Mouse (Mus musculus) testis, adult 2 months (tissue): Measurements from ENCODE around the gene Adcyap1. TPM values are rescaled to one million over a fixed set of nuclear protein-coding genes. Genes with fewer than 3 reads are reported as not detected.

Experiments used
- H3K27ac ChIP-seq: fragments of 200-500 bp; 2 replicates; pipeline ENCODE4 v1.5.1; 2012; ENCODE audit warnings: low read depth, low read length; ENCODE audit not compliant: control insufficient read depth, insufficient read depth
- H3K27me3 ChIP-seq: fragments of 200-500 bp; 2 replicates; pipeline ENCODE4 v1.6.1; 2012; ENCODE audit warnings: mild to moderate bottlenecking, low read length, moderate library complexity; ENCODE audit not compliant: control insufficient read depth, insufficient read depth
- H3K36me3 ChIP-seq: fragments of 200-500 bp; 2 replicates; pipeline ENCODE4 v1.6.1; 2012; ENCODE audit warnings: mild to moderate bottlenecking, low read length; ENCODE audit not compliant: control insufficient read depth, insufficient read depth
- H3K4me1 ChIP-seq: fragments of 200-500 bp; 2 replicates; pipeline ENCODE4 v1.6.1; 2012; ENCODE audit warnings: low read length; ENCODE audit not compliant: control insufficient read depth, insufficient read depth
- H3K4me3 ChIP-seq: fragments of 200-500 bp; 2 replicates; pipeline ENCODE4 v1.5.1; 2012; ENCODE audit warnings: low read depth, mild to moderate bottlenecking, low read length, moderate library complexity, mixed read lengths; ENCODE audit not compliant: control insufficient read depth
- CTCF ChIP-seq: fragments of 200-500 bp; IDR thresholded peaks from 2 replicates; pipeline ENCODE4 v1.5.1; 2012; ENCODE audit warnings: low read depth, mild to moderate bottlenecking, inconsistent platforms, low read length, moderate library complexity; ENCODE audit not compliant: control insufficient read depth, insufficient read depth, insufficient replicate concordance
- POLR2A ChIP-seq: fragments of 200-500 bp; IDR thresholded peaks from 2 replicates; pipeline ENCODE4 v1.6.1; 2012; ENCODE audit warnings: low read depth, mild to moderate bottlenecking, inconsistent platforms, low read length, moderate library complexity; ENCODE audit not compliant: control insufficient read depth
- polyA plus RNA-seq: library from polyadenylated mRNA; depleted of rRNA; stranded (reverse); fragments of >200 nt; gene quantifications from 2 replicates; pipeline ENCODE4 v1.2.3, GENCODE M21; 2012; rRNA removed

Adcyap1 gene
- polyA plus RNA-seq, result not detected in 2 replicates

GRCm38 (mm10) chr17:93198717-93199116 lies at the start of gene Adcyap1:
Adcyap1 (plus strand) TSS chr17:93199017.
- Histone ChIP-seq H3K27ac (no peak within 1 kb of the TSS), H3K36me3 (no peaks in the 10 kb centered on the region), H3K4me1 (peaks cover 3% of the 10 kb centered on the region), H3K27me3 (no peaks in the 10 kb centered on the region), H3K4me3 (no peak within 1 kb of the TSS)
- no peak for TF ChIP-seq POLR2A
- TF ChIP-seq CTCF, result no peak

- no peak for TF ChIP-seq CTCF
- no peak for TF ChIP-seq POLR2A
- H3K36me3 ChIP-seq, result no peaks in the 10 kb centered on the region
Observed at GRCm38 (mm10) chr17:93158280-93158851, 40.5 kb upstream of the Adcyap1 start.

GRCm38 (mm10) chr17:93169572-93169971 lies 29.2 kb upstream of the Adcyap1 start:
- no peak overlapping the region for H3K27ac ChIP-seq
- no peaks in the 10 kb centered on the region for H3K27me3 ChIP-seq
- no peaks in the 10 kb centered on the region for H3K36me3 ChIP-seq
- no peak for TF ChIP-seq POLR2A
- no peak for TF ChIP-seq CTCF
- no peaks in the 10 kb centered on the region for H3K4me1 ChIP-seq
- H3K4me3 ChIP-seq, result no peak overlapping the region

More at GRCm38 (mm10) chr17:93158280-93158851, 40.5 kb upstream of the Adcyap1 start:
- Histone ChIP-seq H3K4me3 (no peak overlapping the region), H3K27me3 (no peaks in the 10 kb centered on the region), H3K27ac (no peak overlapping the region), H3K4me1 (no peaks in the 10 kb centered on the region)

DNA sequence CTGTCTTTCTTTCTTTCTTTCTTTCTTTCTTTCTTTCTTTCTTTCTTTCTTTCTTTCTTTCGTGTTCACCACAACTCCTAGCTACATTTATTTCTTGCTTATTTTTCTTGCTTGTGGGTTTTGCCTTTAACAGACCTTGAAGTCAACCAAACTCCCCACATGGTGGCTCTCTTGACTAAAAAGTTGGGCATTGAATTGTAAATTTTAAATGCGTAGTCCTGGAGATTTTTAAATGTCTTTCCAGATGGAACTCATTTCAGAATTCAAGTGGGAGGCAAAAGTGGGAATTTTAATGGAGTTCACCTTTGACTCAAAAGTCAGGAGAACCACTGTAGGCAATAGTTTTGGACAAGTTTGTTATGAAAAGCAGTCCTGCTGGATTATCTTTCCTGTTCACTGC lies 2.0 kb upstream of the Adcyap1 start:
- no peak for TF ChIP-seq CTCF
- no peaks in the 10 kb centered on the region; the same call in 1 of the 2 replicates for H3K4me1 ChIP-seq
- H3K27ac ChIP-seq, result no peak overlapping the region
- H3K4me3 ChIP-seq, result no peak overlapping the region
- H3K27me3 ChIP-seq, result no peaks in the 10 kb centered on the region
- H3K36me3 ChIP-seq, result no peaks in the 10 kb centered on the region

- H3K4me3 ChIP-seq, result no peak overlapping the region
- TF ChIP-seq CTCF, result no peak
- TF ChIP-seq POLR2A, result no peak
- H3K36me3 ChIP-seq, result no peaks in the 10 kb centered on the region
- no peak overlapping the region for H3K27ac ChIP-seq
- H3K4me1 ChIP-seq, result peaks cover 3% of the 10 kb centered on the region
- H3K27me3 ChIP-seq, result no peaks in the 10 kb centered on the region
Observed at GRCm38 (mm10) chr17:93198213-93198612, 604 bp upstream of the Adcyap1 start.

DNA sequence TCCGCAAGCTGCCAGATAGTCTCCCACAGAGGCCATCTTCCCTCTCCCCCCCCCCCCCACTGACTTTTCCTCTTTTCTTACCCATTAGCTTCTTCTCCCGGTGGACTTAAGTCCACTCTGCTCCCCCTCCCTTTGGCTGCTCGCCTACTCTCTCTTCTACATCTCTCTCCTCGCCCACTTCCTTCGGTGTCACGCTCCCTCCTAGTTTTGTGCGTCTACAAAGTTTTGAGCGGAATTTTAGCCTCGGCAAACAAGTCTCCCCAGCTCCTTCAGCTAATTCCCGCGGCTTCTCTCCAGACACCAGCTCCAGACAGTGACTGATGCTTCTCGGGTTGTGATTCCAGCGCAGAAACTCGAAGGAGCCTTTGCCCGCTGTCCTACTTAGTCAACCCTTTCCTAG lies 401 bp downstream of the Adcyap1 start:
- Histone ChIP-seq H3K27ac (no peak overlapping the region), H3K27me3 (0 out of 2 replicates have a peak, but pooled peaks cover 2% of the 10 kb centered on the region), H3K36me3 (no peaks in the 10 kb centered on the region), H3K4me3 (no peak overlapping the region), H3K4me1 (peaks cover 5% of the 10 kb centered on the region)
- TF ChIP-seq CTCF (no peak), POLR2A (no peak)

- no peak for TF ChIP-seq POLR2A
- no peak for TF ChIP-seq CTCF
- Histone ChIP-seq H3K4me3 (no peak overlapping the region), H3K4me1 (peaks cover 5% of the 10 kb centered on the region), H3K27ac (no peak overlapping the region), H3K27me3 (0 out of 2 replicates have a peak, but pooled peaks cover 2% of the 10 kb centered on the region), H3K36me3 (no peaks in the 10 kb centered on the region)
Observed at GRCm38 (mm10) chr17:93199747-93200146, 930 bp downstream of the Adcyap1 start.
